Mouse (Mus musculus): ENCODE results near the gene Smad3.

The Smad3 gene

GRCm38 (mm10) chr9:63757865-63758440 is at the start of gene Smad3:
TSS of gene Smad3 (minus strand) at chr9:63757994.
- DNase-seq = peak; percentile 94 to 99

GRCm38 (mm10) chr9:63804847-63805246 is 47.1 kb upstream of the Smad3 start:
- no peak for DNase-seq

- peak; percentile 40 to 72 for DNase-seq
Measured at GRCm38 (mm10) chr9:63803181-63803591, 45.4 kb upstream of the Smad3 start.

GRCm38 (mm10) chr9:63802504-63802903 is 44.7 kb upstream of the Smad3 start:
- DNase-seq = no peak

GRCm38 (mm10) chr9:63802080-63802479 is 44.3 kb upstream of the Smad3 start:
- DNase-seq = no peak

GRCm38 (mm10) chr9:63796429-63796828 is 38.6 kb upstream of the Smad3 start:
- DNase-seq = peak in 1 of 2 experiments; percentile 62

GRCm38 (mm10) chr9:63793731-63794495 is 36.1 kb upstream of the Smad3 start:
- DNase-seq = no peak

- no peak for DNase-seq
Measured at GRCm38 (mm10) chr9:63791716-63792115, 33.9 kb upstream of the Smad3 start.

GRCm38 (mm10) chr9:63791275-63791674 is 33.5 kb upstream of the Smad3 start:
- DNase-seq = peak; percentile 80 to 82

- no peak for DNase-seq
Measured at GRCm38 (mm10) chr9:63790222-63790621, 32.4 kb upstream of the Smad3 start.

- DNase-seq = peak; percentile 66 to 69
Measured at GRCm38 (mm10) chr9:63789386-63789785, 31.6 kb upstream of the Smad3 start.

- no peak for DNase-seq
Measured at GRCm38 (mm10) chr9:63787606-63788005, 29.8 kb upstream of the Smad3 start.

GRCm38 (mm10) chr9:63787086-63787485 is 29.3 kb upstream of the Smad3 start:
- no peak for DNase-seq

GRCm38 (mm10) chr9:63786026-63786670 is 28.4 kb upstream of the Smad3 start:
- no peak for DNase-seq

- no peak for DNase-seq
Measured at GRCm38 (mm10) chr9:63785492-63785891, 27.7 kb upstream of the Smad3 start.

- DNase-seq = peak in 1 of 2 experiments; percentile 52
Measured at GRCm38 (mm10) chr9:63784597-63784996, 26.8 kb upstream of the Smad3 start.

GRCm38 (mm10) chr9:63782744-63783143 is 24.9 kb upstream of the Smad3 start:
- peak in 1 of 2 experiments; percentile 48 for DNase-seq

GRCm38 (mm10) chr9:63781714-63782464 is 24.1 kb upstream of the Smad3 start:
- no peak for DNase-seq

GRCm38 (mm10) chr9:63779950-63780887 is 22.4 kb upstream of the Smad3 start:
- no peak for DNase-seq

GRCm38 (mm10) chr9:63776735-63777134 is 18.9 kb upstream of the Smad3 start:
- no peak for DNase-seq

- peak; percentile 61 to 72 for DNase-seq
Measured at GRCm38 (mm10) chr9:63774854-63775483, 17.2 kb upstream of the Smad3 start.
